Mouse (Mus musculus) skeletal muscle tissue, postnatal 0 days (tissue): ENCODE data around the gene Atp2a1. TPM values are rescaled to one million over a fixed set of nuclear protein-coding genes. Genes with fewer than 3 reads are reported as not detected.

Experiments used
- polyA plus RNA-seq: library from polyadenylated mRNA; unstranded; fragments of >200 nt; fragmentation: Nextera tagmentation; extraction: Ambion mirVana; gene quantifications from 2 replicates; pipeline ENCODE4 v1.2.1, GENCODE M21; 2015

Gene Atp2a1
- polyA plus RNA-seq, result 6,071 and 7,311 TPM in 2 replicates

DNA sequence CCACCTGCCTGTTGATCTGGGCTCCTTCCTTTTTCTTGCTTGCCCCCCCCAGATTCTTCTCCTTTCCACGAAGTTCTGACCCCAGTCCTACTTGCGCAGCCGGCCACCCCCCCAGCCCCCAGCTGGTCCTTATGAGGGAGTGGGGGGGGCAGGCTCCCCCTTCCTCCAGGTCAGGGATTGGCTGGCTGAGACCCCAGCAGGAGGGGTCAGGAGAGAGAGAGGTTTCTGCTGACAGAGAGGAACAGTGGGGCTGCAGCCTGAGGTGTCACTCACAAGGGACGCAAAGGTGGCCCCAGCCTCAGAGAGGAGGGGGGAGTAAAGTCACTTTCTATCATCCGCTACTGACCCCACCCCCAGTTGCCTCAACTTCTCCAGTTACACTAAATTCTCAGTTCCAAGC is at the start of gene Atp2a1:
TSS of gene Atp2a1 (minus strand) at position 105 of the 400 bp plus-strand sequence.

DNA sequence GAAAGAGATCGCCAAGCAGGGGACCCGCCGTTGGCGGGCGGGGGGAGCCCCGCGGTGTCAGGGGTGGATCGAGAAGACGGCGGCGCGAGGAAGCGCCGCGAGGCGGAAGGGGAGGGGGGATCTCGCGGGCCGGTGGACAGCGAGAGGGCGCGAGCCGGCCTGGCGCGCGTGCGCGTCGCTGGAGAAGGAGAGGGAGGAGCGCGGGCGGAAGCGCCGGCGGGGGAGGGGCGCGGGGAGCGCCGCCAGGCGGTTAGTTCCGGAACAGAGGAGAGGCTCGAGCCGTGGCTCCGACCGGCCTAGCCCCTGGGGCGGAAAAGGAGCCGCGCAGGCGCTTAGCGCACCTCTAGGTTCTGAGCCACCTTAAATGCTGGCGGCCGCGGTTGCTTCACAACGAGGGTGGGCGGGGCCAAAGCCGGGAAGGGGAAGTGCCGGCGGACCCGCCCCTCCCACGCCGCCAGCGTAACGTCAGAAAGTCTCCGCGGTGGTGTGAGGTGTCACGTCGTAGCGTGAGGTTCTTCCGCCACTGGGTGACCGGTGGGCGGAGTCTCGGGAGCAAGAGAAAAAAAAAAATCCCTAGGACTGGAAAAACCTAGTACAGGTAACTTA is 40.5 kb upstream of the Atp2a1 start, which contains the start of gene Atxn2l:
TSS of gene Atxn2l (minus strand) at position 165 of the 606 bp plus-strand sequence.

DNA sequence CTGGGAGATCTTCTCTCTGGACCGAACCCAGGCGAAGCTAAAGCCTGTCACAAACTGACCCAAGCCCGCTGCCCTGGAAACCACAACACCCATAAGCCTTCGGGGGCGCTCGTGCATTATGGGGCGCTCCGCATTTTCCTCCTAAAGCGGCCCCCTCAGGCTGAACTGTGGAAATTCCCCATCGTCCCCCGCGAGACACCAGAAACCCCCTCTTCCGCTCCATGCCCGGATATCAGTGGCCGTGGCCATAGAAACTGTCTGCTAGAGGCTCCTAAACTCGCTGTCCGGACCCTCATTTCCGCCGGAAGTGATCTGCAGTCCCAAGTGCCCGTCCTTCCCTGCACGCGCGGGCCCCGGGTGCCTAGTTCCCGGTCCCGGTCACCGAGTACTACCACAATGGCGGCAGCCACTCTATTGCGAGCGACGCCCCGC is 24.2 kb upstream of the Atp2a1 start, which contains the start of gene Tufm:
TSS of gene Tufm (plus strand) at position 310 of the 432 bp plus-strand sequence.

DNA sequence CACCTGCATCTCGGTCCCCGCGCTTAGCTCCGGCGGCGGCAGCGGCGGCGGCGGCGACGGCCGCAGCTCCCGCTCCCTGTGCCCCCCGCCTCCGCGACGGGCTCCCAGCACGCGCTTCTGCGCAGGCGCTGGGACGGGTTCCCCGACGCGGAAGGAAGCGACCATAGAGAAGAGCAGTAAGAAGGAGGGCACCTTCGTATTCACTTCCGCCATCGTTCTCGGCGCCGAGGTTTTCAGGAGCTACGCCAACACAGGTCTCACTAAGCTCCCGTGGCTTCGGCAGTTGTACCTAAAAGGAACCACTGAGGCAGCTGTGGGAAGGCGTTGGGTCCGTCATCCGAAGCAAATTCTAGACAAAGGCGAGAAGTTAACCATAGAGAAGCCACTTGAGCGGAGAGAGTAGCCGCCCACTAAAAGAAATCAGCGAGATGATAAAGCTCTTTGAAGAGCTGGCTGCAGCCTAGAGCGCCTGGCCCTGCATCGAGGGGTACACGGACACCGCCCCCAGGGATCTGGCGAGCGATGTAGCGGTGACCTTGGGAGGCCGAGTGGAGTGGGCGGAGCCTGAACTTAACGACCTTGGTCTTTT is 12.2 kb upstream of the Atp2a1 start, which contains the start of gene Sh2b1:
TSS of gene Sh2b1 (minus strand) at position 432 of the 589 bp plus-strand sequence.

DNA sequence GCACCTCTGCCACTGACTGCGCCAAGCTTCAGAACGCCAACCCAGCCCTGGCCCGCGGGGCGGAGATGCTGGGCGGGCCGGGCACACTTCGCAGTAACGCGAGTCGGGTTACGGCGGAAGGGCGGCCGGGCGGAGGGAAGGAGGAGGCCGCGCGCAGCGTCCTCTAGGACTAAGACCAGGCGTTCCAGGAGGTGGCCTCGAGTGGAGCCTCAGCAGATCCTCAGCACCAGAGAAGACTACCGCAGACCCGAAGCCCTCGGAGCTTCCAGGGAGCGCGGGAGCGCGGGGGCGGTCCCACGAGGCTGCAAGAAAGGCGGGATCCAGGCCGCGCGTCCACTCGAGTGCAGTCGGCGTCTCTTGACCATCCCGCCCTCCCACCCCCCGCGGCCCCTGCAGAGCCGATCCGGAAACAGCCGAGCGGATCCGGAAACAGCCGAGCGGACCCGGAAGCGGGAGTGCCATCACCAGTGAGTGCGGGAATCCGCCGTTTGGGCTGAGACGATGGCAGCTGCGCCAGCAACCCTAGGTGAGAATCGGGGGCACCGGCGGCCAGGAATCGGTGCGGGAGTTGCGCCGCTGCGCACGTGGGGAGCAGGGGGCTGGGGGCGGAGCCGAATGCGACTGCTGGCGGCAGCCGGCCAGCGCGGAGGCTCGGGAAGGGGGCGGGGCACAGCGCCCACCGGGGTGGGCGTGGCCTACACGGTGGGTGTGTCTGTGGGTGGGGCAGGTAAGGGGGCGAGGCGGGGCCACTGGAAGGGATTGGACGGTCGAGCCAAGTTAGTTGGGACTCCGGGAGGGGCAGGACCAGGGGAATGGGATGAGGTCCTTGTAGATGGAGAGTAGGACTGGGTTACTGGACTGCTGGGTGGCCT is 34.0 kb downstream of the Atp2a1 start, which contains the start of gene Rabep2:
TSS of gene Rabep2 (plus strand) at position 129 of the 872 bp plus-strand sequence.

GRCm38 (mm10) chr7:126414725-126415124 is 48.2 kb downstream of the Atp2a1 start, which contains the start of gene Cd19:
Gene Cd19, minus strand, starts transcription at chr7:126414889.

DNA sequence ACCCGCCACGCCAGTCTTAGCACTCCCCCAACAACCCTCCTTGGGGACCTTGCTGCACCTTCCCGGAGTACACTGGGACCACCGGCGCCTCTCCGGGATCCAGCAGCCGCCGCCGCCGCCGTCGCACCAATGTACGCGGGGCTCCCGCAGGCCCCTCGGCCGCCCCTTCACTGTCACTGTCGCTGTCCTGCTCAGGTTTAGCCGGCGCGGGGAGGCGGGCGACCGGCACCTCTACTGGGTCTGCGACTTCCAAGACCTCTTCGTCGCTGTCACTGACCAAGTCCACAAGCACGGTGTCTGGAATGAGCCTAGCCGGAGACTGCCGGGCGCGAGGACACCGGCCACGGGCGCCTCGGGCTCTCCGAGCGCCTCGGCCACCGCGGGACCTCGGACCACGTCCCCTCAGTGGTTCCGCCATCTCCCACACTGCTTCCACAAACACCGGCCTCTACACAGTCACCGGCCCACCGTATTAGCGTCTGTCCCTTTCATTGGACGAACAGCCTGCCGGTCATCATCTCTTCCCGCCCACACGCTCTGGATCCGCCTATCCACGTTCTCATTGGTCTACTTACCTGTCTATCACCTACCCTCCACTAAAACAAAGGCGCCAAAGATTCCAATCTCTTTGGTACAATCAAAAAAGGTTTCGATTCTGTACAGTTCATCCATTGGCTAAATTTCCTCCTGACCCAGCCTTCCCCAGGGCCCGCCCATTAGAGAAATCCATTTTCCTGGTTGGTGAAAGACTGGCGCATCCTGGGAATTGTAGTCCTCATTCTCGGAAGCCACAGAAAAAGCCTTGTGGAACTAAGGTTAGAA is 66.4 kb downstream of the Atp2a1 start, which contains the start of gene Nfatc2ip:
TSS of gene Nfatc2ip (minus strand) at position 440 of the 822 bp plus-strand sequence.

Other genes starting within 250 kb of the Atp2a1 start
- 14.2 and 17.3 TPM in 2 replicates for gene Sbk1, start 190.5 kb downstream of the Atp2a1 start, polyA plus RNA-seq
- 1.6 and 1.7 TPM in 2 replicates for gene Lat, start 93.5 kb downstream of the Atp2a1 start, polyA plus RNA-seq
- 27.8 and 28.4 TPM in 2 replicates for gene Spns1, start 85.7 kb downstream of the Atp2a1 start, polyA plus RNA-seq
- 0.65 and 0.72 TPM in 2 replicates for gene Nfatc2ip, start 66.4 kb downstream of the Atp2a1 start, polyA plus RNA-seq
- gene Cd19, start 48.2 kb downstream of the Atp2a1 start, polyA plus RNA-seq, result 0.17 and 0.21 TPM in 2 replicates
- gene Rabep2, start 34.3 kb downstream of the Atp2a1 start, polyA plus RNA-seq, result 59.8 and 76.2 TPM in 2 replicates
- gene Sh2b1, start 12.3 kb upstream of the Atp2a1 start, polyA plus RNA-seq, result 39.5 and 42.1 TPM in 2 replicates
- 120 and 126 TPM in 2 replicates for gene Tufm, start 24.3 kb upstream of the Atp2a1 start, polyA plus RNA-seq
- gene Atxn2l, start 40.3 kb upstream of the Atp2a1 start, polyA plus RNA-seq, result 17.2 and 18.9 TPM in 2 replicates
- gene Eif3c, start 103.3 kb upstream of the Atp2a1 start, polyA plus RNA-seq, result 125 and 130 TPM in 2 replicates
- gene Apobr, start 121.8 kb upstream of the Atp2a1 start, polyA plus RNA-seq, result 0.72 and 1.1 TPM in 2 replicates
- 11.5 and 16.2 TPM in 2 replicates for gene Cln3, start 122.7 kb upstream of the Atp2a1 start, polyA plus RNA-seq
- not detected in 2 replicates for gene Il27, start 131.8 kb upstream of the Atp2a1 start, polyA plus RNA-seq
- gene Nupr1, start 167.8 kb upstream of the Atp2a1 start, polyA plus RNA-seq, result 28.9 and 66.2 TPM in 2 replicates
- gene Sgf29, start 186.2 kb upstream of the Atp2a1 start, polyA plus RNA-seq, result 17.4 and 21.8 TPM in 2 replicates
- gene Sult1a1, start 213.3 kb upstream of the Atp2a1 start, polyA plus RNA-seq, result 27.9 and 56.4 TPM in 2 replicates
- 73.2 and 75.7 TPM in 2 replicates for gene Bola2, start 232.3 kb upstream of the Atp2a1 start, polyA plus RNA-seq
- 3.7 and 5.2 TPM in 2 replicates for gene Slx1b, start 232.7 kb upstream of the Atp2a1 start, polyA plus RNA-seq
- 12.8 and 18.1 TPM in 2 replicates for gene Coro1a, start 244.7 kb upstream of the Atp2a1 start, polyA plus RNA-seq